Mouse (Mus musculus) liver, adult 2 months (tissue): Measurements from ENCODE around the gene Olfr548-ps1.

ENCODE experiments used
- CTCF ChIP-seq: fragments of 200-500 bp; IDR thresholded peaks from 2 replicates; pipeline ENCODE4 v1.5.1; 2011; ENCODE audit warnings: low read depth, low read length, control low read depth
- POLR2A ChIP-seq: fragments of 200-500 bp; IDR thresholded peaks from 2 replicates; pipeline ENCODE4 v1.6.1; 2011; ENCODE audit warnings: low read length, control low read depth; ENCODE audit not compliant: insufficient read depth; ENCODE audit errors: extremely low read depth

DNA sequence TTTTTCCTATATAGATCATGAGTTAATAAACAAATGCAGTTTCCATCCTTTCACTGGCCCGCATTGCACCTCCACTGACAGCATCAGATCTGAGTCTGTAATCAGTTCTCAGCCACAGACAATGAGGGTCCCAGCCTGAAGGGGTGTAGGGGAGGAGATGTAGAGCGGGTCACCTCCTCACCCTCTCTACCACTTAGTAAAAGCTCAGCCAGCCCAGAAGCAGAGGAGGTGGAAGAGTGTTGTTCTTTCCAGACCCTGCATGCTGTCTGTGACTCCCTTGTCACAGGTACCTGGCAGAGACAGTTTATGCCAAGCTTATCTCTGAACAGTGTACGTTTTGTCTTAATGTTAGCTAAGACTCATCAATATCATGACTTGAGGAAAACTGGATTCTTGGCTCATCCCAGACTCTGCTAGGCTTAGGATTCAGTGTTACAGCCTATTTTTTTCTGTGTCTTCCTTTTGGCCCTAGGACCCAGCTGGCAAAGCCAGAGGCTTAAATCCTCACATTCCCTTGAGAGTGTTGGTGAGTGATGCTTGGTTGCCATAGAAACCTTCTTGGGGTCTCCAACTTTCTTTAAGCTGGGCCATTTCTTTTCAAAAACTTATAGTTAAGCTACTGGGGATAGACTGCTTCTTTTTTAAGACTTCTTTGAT, 32.6 kb downstream of the Olfr548-ps1 start:
- TF ChIP-seq POLR2A = no peak
- no peak for TF ChIP-seq CTCF
